Mouse (Mus musculus): Measurements from ENCODE around the gene Gm11938. TPM values are rescaled to one million over a fixed set of nuclear protein-coding genes. Genes with fewer than 3 reads are reported as not detected.
"Not testable (repeated sequence)": the region's sequence is repeated elsewhere in the genome, so short reads cannot be mapped to it uniquely, and the experiment has no call there.

Gm11938 gene
- polyA plus RNA-seq, 1 experiment, result not detected

- WGBS, result 61% methylated on average over 8 of the region's 8 CpGs
- H3K36me3 ChIP-seq (ENCODE audit: control insufficient read depth, insufficient read depth, low read length), result no peaks in the 10 kb centered on the region
- no peak for DNase-seq
- H3K27ac ChIP-seq (ENCODE audit: control insufficient read depth, insufficient read depth, low read length), result no peak within 1 kb of the TSS
- H3K27me3 ChIP-seq (ENCODE audit: control insufficient read depth, insufficient read depth, low read length), result no peaks in the 10 kb centered on the region
- TF ChIP-seq CTCF (IDR thresholded peaks at IDR 0.05; ENCODE audit: borderline replicate concordance, control insufficient read depth, extremely low read depth, insufficient read depth, low read length, poor library complexity) (no peak), POLR2A (IDR thresholded peaks at IDR 0.05; ENCODE audit: control insufficient read depth, extremely low read depth, insufficient read depth, low read length, poor library complexity) (no peak)
- no peaks in the 10 kb centered on the region for H3K4me1 ChIP-seq (replicated peaks; ENCODE audit: control insufficient read depth, insufficient read depth, low read length)
- H3K4me3 ChIP-seq (ENCODE audit: control insufficient read depth, insufficient read depth, low read length), result no peak within 1 kb of the TSS
Observed at GRCm38 (mm10) chr11:99634653-99635134, 31.6 kb upstream of the Gm11938 start, which contains the start of gene Krtap4-2. Krtap4-2 (minus strand) TSS chr11:99635084.

- 48% methylated on average over 2 of the region's 2 CpGs for WGBS
Observed at GRCm38 (mm10) chr11:99633293-99633692, 30.2 kb upstream of the Gm11938 start.

GRCm38 (mm10) chr11:99630890-99631289, 27.8 kb upstream of the Gm11938 start:
- Histone ChIP-seq H3K4me1 (replicated peaks; ENCODE audit: control insufficient read depth, insufficient read depth, low read length) (no peaks in the 10 kb centered on the region), H3K27ac (ENCODE audit: control insufficient read depth, insufficient read depth, low read length) (no peak overlapping the region)
- 72% methylated on average over 3 of the region's 3 CpGs for WGBS

More at GRCm38 (mm10) chr11:99633293-99633692, 30.2 kb upstream of the Gm11938 start:
- H3K36me3 ChIP-seq (ENCODE audit: control insufficient read depth, insufficient read depth, low read length), result no peaks in the 10 kb centered on the region
- TF ChIP-seq POLR2A (IDR thresholded peaks at IDR 0.05; ENCODE audit: control insufficient read depth, extremely low read depth, insufficient read depth, low read length, poor library complexity) (no peak), CTCF (IDR thresholded peaks at IDR 0.05; ENCODE audit: borderline replicate concordance, control insufficient read depth, extremely low read depth, insufficient read depth, low read length, poor library complexity) (no peak)
- H3K27me3 ChIP-seq (ENCODE audit: control insufficient read depth, insufficient read depth, low read length), result no peaks in the 10 kb centered on the region
- H3K4me3 ChIP-seq (ENCODE audit: control insufficient read depth, insufficient read depth, low read length), result no peak overlapping the region
- H3K27ac ChIP-seq (ENCODE audit: control insufficient read depth, insufficient read depth, low read length), result no peak overlapping the region
- no peak for DNase-seq
- no peaks in the 10 kb centered on the region for H3K4me1 ChIP-seq (replicated peaks; ENCODE audit: control insufficient read depth, insufficient read depth, low read length)

GRCm38 (mm10) chr11:99628138-99628537, 25.0 kb upstream of the Gm11938 start, which contains the start of gene Krtap4-1:
Krtap4-1 (minus strand) TSS chr11:99628238.
- 86% methylated on average over 4 of the region's 4 CpGs for whole genome bisulfite sequencing
- no peak within 1 kb of the TSS for H3K27ac ChIP-seq (ENCODE audit: control insufficient read depth, insufficient read depth, low read length)
- H3K27me3 ChIP-seq (ENCODE audit: control insufficient read depth, insufficient read depth, low read length), result no peaks in the 10 kb centered on the region
- no peak for DNase-seq
- TF ChIP-seq CTCF (IDR thresholded peaks at IDR 0.05; ENCODE audit: borderline replicate concordance, control insufficient read depth, extremely low read depth, insufficient read depth, low read length, poor library complexity), result no peak
- no peak for TF ChIP-seq POLR2A (IDR thresholded peaks at IDR 0.05; ENCODE audit: control insufficient read depth, extremely low read depth, insufficient read depth, low read length, poor library complexity)
- no peaks in the 10 kb centered on the region for H3K4me1 ChIP-seq (replicated peaks; ENCODE audit: control insufficient read depth, insufficient read depth, low read length)
- no peaks in the 10 kb centered on the region for H3K36me3 ChIP-seq (ENCODE audit: control insufficient read depth, insufficient read depth, low read length)
- H3K4me3 ChIP-seq (ENCODE audit: control insufficient read depth, insufficient read depth, low read length), result no peak within 1 kb of the TSS

More at GRCm38 (mm10) chr11:99630890-99631289, 27.8 kb upstream of the Gm11938 start:
- no peak for DNase-seq
- Histone ChIP-seq H3K27me3 (ENCODE audit: control insufficient read depth, insufficient read depth, low read length) (no peaks in the 10 kb centered on the region), H3K4me3 (ENCODE audit: control insufficient read depth, insufficient read depth, low read length) (no peak overlapping the region), H3K36me3 (ENCODE audit: control insufficient read depth, insufficient read depth, low read length) (no peaks in the 10 kb centered on the region)
- TF ChIP-seq POLR2A (IDR thresholded peaks at IDR 0.05; ENCODE audit: control insufficient read depth, extremely low read depth, insufficient read depth, low read length, poor library complexity) (no peak), CTCF (IDR thresholded peaks at IDR 0.05; ENCODE audit: borderline replicate concordance, control insufficient read depth, extremely low read depth, insufficient read depth, low read length, poor library complexity) (no peak)

GRCm38 (mm10) chr11:99620335-99620734, 17.2 kb upstream of the Gm11938 start, which contains the start of gene Gm11562:
Gm11562 (minus strand) TSS chr11:99620435.
- no peak for DNase-seq
- WGBS, result 74% methylated on average over 2 of the region's 2 CpGs
- no peak for TF ChIP-seq CTCF (IDR thresholded peaks at IDR 0.05; ENCODE audit: borderline replicate concordance, control insufficient read depth, extremely low read depth, insufficient read depth, low read length, poor library complexity)
- TF ChIP-seq POLR2A (IDR thresholded peaks at IDR 0.05; ENCODE audit: control insufficient read depth, extremely low read depth, insufficient read depth, low read length, poor library complexity), result no peak
- Histone ChIP-seq H3K4me1 (replicated peaks; ENCODE audit: control insufficient read depth, insufficient read depth, low read length) (no peaks in the 10 kb centered on the region), H3K36me3 (ENCODE audit: control insufficient read depth, insufficient read depth, low read length) (no peaks in the 10 kb centered on the region), H3K4me3 (ENCODE audit: control insufficient read depth, insufficient read depth, low read length) (no peak within 1 kb of the TSS), H3K27ac (ENCODE audit: control insufficient read depth, insufficient read depth, low read length) (no peak within 1 kb of the TSS), H3K27me3 (ENCODE audit: control insufficient read depth, insufficient read depth, low read length) (no peaks in the 10 kb centered on the region)

GRCm38 (mm10) chr11:99614796-99615363, 11.8 kb upstream of the Gm11938 start, which contains the start of gene Krtap2-4:
Krtap2-4 (minus strand) TSS chr11:99614846.
- Histone ChIP-seq H3K36me3 (ENCODE audit: control insufficient read depth, insufficient read depth, low read length) (no peaks in the 10 kb centered on the region), H3K27ac (ENCODE audit: control insufficient read depth, insufficient read depth, low read length) (no peak within 1 kb of the TSS), H3K27me3 (ENCODE audit: control insufficient read depth, insufficient read depth, low read length) (no peaks in the 10 kb centered on the region), H3K4me3 (ENCODE audit: control insufficient read depth, insufficient read depth, low read length) (no peak within 1 kb of the TSS), H3K4me1 (replicated peaks; ENCODE audit: control insufficient read depth, insufficient read depth, low read length) (no peaks in the 10 kb centered on the region)
- TF ChIP-seq POLR2A (IDR thresholded peaks at IDR 0.05; ENCODE audit: control insufficient read depth, extremely low read depth, insufficient read depth, low read length, poor library complexity) (no peak), CTCF (IDR thresholded peaks at IDR 0.05; ENCODE audit: borderline replicate concordance, control insufficient read depth, extremely low read depth, insufficient read depth, low read length, poor library complexity) (no peak)
- no peak for DNase-seq
- 58% methylated on average over 3 of the region's 3 CpGs for WGBS

- not testable (repeated sequence) for DNase-seq; H3K27me3 ChIP-seq (ENCODE audit: control insufficient read depth, insufficient read depth, low read length); H3K36me3 ChIP-seq (ENCODE audit: control insufficient read depth, insufficient read depth, low read length); H3K27ac ChIP-seq (ENCODE audit: control insufficient read depth, insufficient read depth, low read length); H3K4me3 ChIP-seq (ENCODE audit: control insufficient read depth, insufficient read depth, low read length); H3K4me1 ChIP-seq (replicated peaks; ENCODE audit: control insufficient read depth, insufficient read depth, low read length)
- 69% methylated on average over 1 of the region's 2 CpGs for WGBS
Observed at GRCm38 (mm10) chr11:99610089-99610488, 7.0 kb upstream of the Gm11938 start, which contains the start of gene Gm11937. Gm11937 (minus strand) TSS chr11:99610189.

All from thymus, adult 2 months (tissue).